Mouse (Mus musculus) limb, embryonic 12.5 days (tissue): Measurements from ENCODE around the gene Foxj3. TPM values are rescaled to one million over a fixed set of nuclear protein-coding genes. Genes with fewer than 3 reads are reported as not detected.

Experiments used
- ATAC-seq: fragments of 200-750 bp; cut with Nextera tagmentation; 2 replicates; pipeline ENCODE4 v1.8.0; 2017; ENCODE audit warnings: low read depth, moderate TSS enrichment; ENCODE audit not compliant: insufficient number of reproducible peaks, insufficient read depth, low FRiP score, low TSS enrichment
- H3K27ac ChIP-seq: fragments of 300-500 bp; sonication (generic); 2 replicates; pipeline ENCODE4 v1.5.1; 2016; ENCODE audit warnings: mild to moderate bottlenecking, moderate library complexity
- H3K27me3 ChIP-seq: fragments of 300-500 bp; sonication (generic); 2 replicates; pipeline ENCODE4 v1.6.1; 2016; ENCODE audit warnings: mild to moderate bottlenecking, moderate library complexity
- H3K36me3 ChIP-seq: fragments of 300-500 bp; sonication (generic); 2 replicates; pipeline ENCODE4 v1.6.1; 2016; ENCODE audit warnings: mild to moderate bottlenecking, moderate library complexity
- H3K4me1 ChIP-seq: fragments of 300-500 bp; sonication (generic); replicated peaks from 2 replicates; pipeline ENCODE4 v1.6.1; 2016
- H3K4me2 ChIP-seq: fragments of 300-500 bp; sonication (generic); 2 replicates; pipeline ENCODE4 v1.6.1; 2016; ENCODE audit warnings: mild to moderate bottlenecking, moderate library complexity
- H3K4me3 ChIP-seq: fragments of 300-500 bp; sonication (generic); replicated peaks from 2 replicates; pipeline ENCODE4 v1.5.1; 2016; ENCODE audit warnings: mild to moderate bottlenecking
- H3K9ac ChIP-seq: fragments of 300-500 bp; sonication (generic); replicated peaks from 2 replicates; pipeline ENCODE4 v1.6.1; 2016; ENCODE audit warnings: mild to moderate bottlenecking, moderate library complexity
- H3K9me3 ChIP-seq: fragments of 300-500 bp; sonication (generic); 2 replicates; pipeline ENCODE4 v1.6.1; 2016; ENCODE audit warnings: mild to moderate bottlenecking, moderate library complexity
- WGBS: fragments of 180-500 bp; shearing (Covaris S2); methylation state at CpG from one replicate; pipeline ENCODE4 v1.1.7; 2016; 5-methylcytosine and 5-hydroxymethylcytosine counted together
- polyA plus RNA-seq: library from polyadenylated mRNA; unstranded; fragments of >200 nt; fragmentation: Nextera tagmentation; extraction: Ambion mirVana; gene quantifications from 2 replicates; pipeline ENCODE4 v1.2.1, GENCODE M21; 2016

Gene Foxj3
- polyA plus RNA-seq, 1 experiment from 2014 or later, result 27.9 TPM

- no peak overlapping the region for H3K9ac ChIP-seq
- no peak for ATAC-seq
- 97% methylated on average over 2 of the region's 2 CpGs for WGBS
- no peaks in the 10 kb centered on the region for H3K4me1 ChIP-seq
- H3K4me3 ChIP-seq, result no peak overlapping the region
- no peaks in the 10 kb centered on the region for H3K9me3 ChIP-seq
- no peak overlapping the region for H3K27ac ChIP-seq
- H3K36me3 ChIP-seq, result no peaks in the 10 kb centered on the region
- H3K27me3 ChIP-seq, result no peaks in the 10 kb centered on the region
- no peak overlapping the region for H3K4me2 ChIP-seq
These were observed 128.4 kb downstream of the Foxj3 start for GRCm38 (mm10) chr4:119665166-119665565.

DNA sequence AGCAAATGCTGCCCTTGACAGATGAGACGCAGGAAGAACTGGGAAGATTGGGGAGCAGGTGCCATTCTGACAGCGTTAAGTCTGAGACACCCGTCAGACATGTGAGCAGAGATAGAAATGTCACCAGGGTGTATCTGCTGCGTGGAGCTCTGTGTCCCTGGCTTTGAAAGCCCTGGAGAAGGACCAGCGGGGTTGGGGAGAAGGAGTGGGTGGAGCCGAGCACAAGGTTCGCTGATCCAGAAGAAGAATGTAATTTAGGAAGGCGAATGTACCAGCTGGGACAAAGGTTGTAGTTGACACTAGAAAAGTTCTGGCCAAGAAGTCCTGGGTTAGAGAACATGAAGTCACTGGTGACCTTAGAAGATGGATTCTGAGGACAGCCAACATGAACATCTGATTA lies 129.3 kb downstream of the Foxj3 start:
- ATAC-seq, result no peak
- Histone ChIP-seq H3K9me3 (no peaks in the 10 kb centered on the region), H3K4me2 (no peak overlapping the region), H3K4me1 (no peaks in the 10 kb centered on the region), H3K27me3 (no peaks in the 10 kb centered on the region), H3K36me3 (no peaks in the 10 kb centered on the region), H3K9ac (no peak overlapping the region), H3K4me3 (no peak overlapping the region), H3K27ac (no peak overlapping the region)
- 61% methylated on average over 8 of the region's 8 CpGs for WGBS

GRCm38 (mm10) chr4:119667454-119667853 lies 130.7 kb downstream of the Foxj3 start:
- no peak overlapping the region for H3K9ac ChIP-seq
- no peaks in the 10 kb centered on the region for H3K9me3 ChIP-seq
- H3K27ac ChIP-seq, result no peak overlapping the region
- H3K4me2 ChIP-seq, result no peak overlapping the region
- no peak overlapping the region for H3K4me3 ChIP-seq
- no peaks in the 10 kb centered on the region for H3K36me3 ChIP-seq
- no peaks in the 10 kb centered on the region for H3K27me3 ChIP-seq
- WGBS, result 26% methylated on average over 5 of the region's 5 CpGs
- no peak for ATAC-seq
- H3K4me1 ChIP-seq, result no peaks in the 10 kb centered on the region

- no peak overlapping the region for H3K27ac ChIP-seq
- no peak for ATAC-seq
- no peaks in the 10 kb centered on the region for H3K36me3 ChIP-seq
- no peaks in the 10 kb centered on the region for H3K4me1 ChIP-seq
- H3K27me3 ChIP-seq, result no peaks in the 10 kb centered on the region
- no peaks in the 10 kb centered on the region for H3K9me3 ChIP-seq
- no peak overlapping the region for H3K4me2 ChIP-seq
- H3K9ac ChIP-seq, result no peak overlapping the region
- WGBS, result 87% methylated on average over 3 of the region's 3 CpGs
- H3K4me3 ChIP-seq, result no peak overlapping the region
These were observed 131.4 kb downstream of the Foxj3 start for GRCm38 (mm10) chr4:119668185-119668584.

- ATAC-seq, result no peak
- 78% methylated on average over 4 of the region's 4 CpGs for WGBS
- no peak overlapping the region for H3K27ac ChIP-seq
These were observed 131.8 kb downstream of the Foxj3 start for GRCm38 (mm10) chr4:119668596-119668995.

GRCm38 (mm10) chr4:119669356-119670209 lies 132.8 kb downstream of the Foxj3 start:
- Histone ChIP-seq H3K36me3 (no peaks in the 10 kb centered on the region), H3K9ac (no peak overlapping the region), H3K4me3 (no peak overlapping the region), H3K27me3 (no peaks in the 10 kb centered on the region), H3K4me2 (no peak overlapping the region), H3K4me1 (no peaks in the 10 kb centered on the region), H3K9me3 (no peaks in the 10 kb centered on the region), H3K27ac (no peak overlapping the region)
- no peak for ATAC-seq
- WGBS, result 73% methylated on average over 10 of the region's 10 CpGs

More at GRCm38 (mm10) chr4:119668596-119668995, 131.8 kb downstream of the Foxj3 start:
- Histone ChIP-seq H3K9me3 (no peaks in the 10 kb centered on the region), H3K4me3 (no peak overlapping the region), H3K36me3 (no peaks in the 10 kb centered on the region), H3K9ac (no peak overlapping the region), H3K27me3 (no peaks in the 10 kb centered on the region), H3K4me2 (no peak overlapping the region), H3K4me1 (no peaks in the 10 kb centered on the region)

- Histone ChIP-seq H3K4me3 (no peak overlapping the region), H3K9ac (no peak overlapping the region), H3K4me1 (no peaks in the 10 kb centered on the region), H3K27ac (no peak overlapping the region), H3K4me2 (no peak overlapping the region), H3K36me3 (no peaks in the 10 kb centered on the region), H3K27me3 (no peaks in the 10 kb centered on the region), H3K9me3 (no peaks in the 10 kb centered on the region)
- ATAC-seq, result no peak
- 49% methylated on average over 7 of the region's 7 CpGs for WGBS
These were observed 133.4 kb downstream of the Foxj3 start for GRCm38 (mm10) chr4:119670210-119670555.

GRCm38 (mm10) chr4:119670736-119671135 lies 133.9 kb downstream of the Foxj3 start:
- no peaks in the 10 kb centered on the region for H3K36me3 ChIP-seq
- H3K27ac ChIP-seq, result no peak overlapping the region
- H3K4me2 ChIP-seq, result no peak overlapping the region
- H3K9ac ChIP-seq, result no peak overlapping the region
- no peak for ATAC-seq
- WGBS, result 89% methylated on average over 6 of the region's 6 CpGs
- no peaks in the 10 kb centered on the region for H3K4me1 ChIP-seq
- H3K9me3 ChIP-seq, result no peaks in the 10 kb centered on the region
- no peak overlapping the region for H3K4me3 ChIP-seq
- no peaks in the 10 kb centered on the region for H3K27me3 ChIP-seq

DNA sequence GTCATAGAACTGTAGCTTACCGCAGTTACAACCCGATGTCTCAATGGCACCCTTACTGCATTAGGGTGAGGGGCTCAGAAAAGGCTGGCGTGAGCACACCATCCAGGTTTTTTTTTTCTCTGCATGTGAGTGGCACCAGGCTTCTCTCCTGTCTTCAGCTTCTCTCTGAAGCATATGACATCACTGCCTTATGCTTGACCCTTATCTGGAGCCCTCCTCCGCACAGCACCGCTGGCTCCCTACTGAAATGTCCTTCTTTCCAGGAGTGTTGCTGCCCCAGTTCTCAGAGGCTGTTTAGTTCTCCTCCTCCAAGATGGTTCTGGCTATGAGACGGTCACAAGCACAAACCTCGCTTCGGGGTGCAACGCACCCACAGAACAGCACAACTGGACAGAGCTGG lies 134.4 kb downstream of the Foxj3 start:
- Histone ChIP-seq H3K9me3 (no peaks in the 10 kb centered on the region), H3K27ac (no peak overlapping the region), H3K27me3 (no peaks in the 10 kb centered on the region), H3K4me1 (no peaks in the 10 kb centered on the region), H3K4me3 (no peak overlapping the region), H3K9ac (no peak overlapping the region), H3K36me3 (no peaks in the 10 kb centered on the region), H3K4me2 (no peak overlapping the region)
- 96% methylated on average over 9 of the region's 9 CpGs for WGBS
- ATAC-seq, result no peak

DNA sequence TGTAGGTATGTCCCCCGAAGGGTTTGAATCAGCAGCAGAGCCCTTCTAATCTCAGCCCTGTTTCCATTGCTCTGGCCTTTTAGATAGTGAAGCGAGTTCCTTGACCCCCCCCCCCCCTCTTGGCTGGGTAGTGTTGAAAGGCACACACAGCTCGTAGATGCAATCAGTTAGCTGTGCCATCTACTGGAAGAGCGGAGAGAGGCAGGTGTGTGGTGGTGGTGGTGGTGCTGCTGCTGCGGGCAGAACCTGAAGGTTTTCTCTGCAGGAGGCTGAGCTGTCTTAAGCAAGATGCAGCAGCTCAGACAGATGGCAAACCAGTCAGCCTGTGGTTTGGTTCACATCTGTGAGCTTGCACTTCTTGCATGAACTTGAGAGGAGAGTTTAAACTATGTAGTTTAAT lies 135.9 kb downstream of the Foxj3 start:
- Histone ChIP-seq H3K4me1 (no peaks in the 10 kb centered on the region), H3K36me3 (no peaks in the 10 kb centered on the region), H3K4me2 (no peak overlapping the region), H3K4me3 (no peak overlapping the region), H3K9me3 (no peaks in the 10 kb centered on the region), H3K27ac (no peak overlapping the region), H3K27me3 (no peaks in the 10 kb centered on the region), H3K9ac (no peak overlapping the region)
- no peak for ATAC-seq
- WGBS, result 40% methylated on average over 5 of the region's 5 CpGs
